Mouse (Mus musculus): ENCODE data around the gene Marveld2.

Gene Marveld2

GRCm38 (mm10) chr13:100601034-100601433 is 15.7 kb downstream of the Marveld2 start:
- no peak for DNase-seq (ENCODE audit: extremely low read depth, low read depth, low spot score)

GRCm38 (mm10) chr13:100600317-100600716 is 16.5 kb downstream of the Marveld2 start:
- DNase-seq (ENCODE audit: extremely low read depth, low read depth, low spot score): no peak

- DNase-seq (ENCODE audit: extremely low read depth, low read depth, low spot score): no peak
These were observed 19.5 kb downstream of the Marveld2 start for GRCm38 (mm10) chr13:100597284-100597683.

GRCm38 (mm10) chr13:100595552-100595885 is 21.3 kb downstream of the Marveld2 start:
- DNase-seq (ENCODE audit: extremely low read depth, low read depth, low spot score): no peak

DNA sequence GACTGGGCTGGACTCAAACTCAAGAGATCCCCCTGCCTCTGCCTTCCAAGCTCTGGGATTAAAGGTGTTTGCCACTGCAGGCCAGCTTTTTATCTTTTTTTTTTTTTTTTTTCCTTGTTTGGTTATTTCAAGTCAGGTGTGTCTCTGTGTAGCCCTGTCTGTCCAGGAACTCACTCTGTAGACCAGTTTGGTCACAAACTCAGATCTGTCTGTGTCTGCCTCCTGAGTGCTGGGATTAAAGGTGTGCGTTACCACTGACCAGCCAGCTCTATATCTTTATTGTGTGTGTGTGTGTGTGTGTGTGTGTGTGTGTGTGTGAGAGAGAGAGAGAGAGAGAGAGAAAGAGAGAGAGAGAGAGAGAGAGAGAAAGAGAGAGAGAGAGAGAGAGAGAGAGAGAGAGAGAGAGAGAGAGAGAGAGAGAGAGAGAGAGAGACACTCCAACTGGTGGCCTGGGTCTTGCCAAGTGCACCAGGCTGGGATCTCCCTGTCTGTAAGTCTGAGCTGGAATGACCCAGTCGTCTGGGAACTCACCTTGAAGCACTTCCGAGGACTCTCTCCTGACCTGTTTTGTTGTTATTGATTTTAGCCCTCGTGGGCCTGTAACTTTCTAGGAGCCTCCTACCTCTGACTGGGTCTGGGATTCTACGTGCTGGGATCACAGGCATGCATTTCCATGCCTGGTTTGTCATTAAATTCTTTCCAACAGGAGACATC is 21.8 kb downstream of the Marveld2 start:
- no peak for DNase-seq (ENCODE audit: extremely low read depth, low read depth, low spot score)

GRCm38 (mm10) chr13:100594041-100594792 is 22.6 kb downstream of the Marveld2 start:
- DNase-seq (ENCODE audit: extremely low read depth, low read depth, low spot score): no peak

DNA sequence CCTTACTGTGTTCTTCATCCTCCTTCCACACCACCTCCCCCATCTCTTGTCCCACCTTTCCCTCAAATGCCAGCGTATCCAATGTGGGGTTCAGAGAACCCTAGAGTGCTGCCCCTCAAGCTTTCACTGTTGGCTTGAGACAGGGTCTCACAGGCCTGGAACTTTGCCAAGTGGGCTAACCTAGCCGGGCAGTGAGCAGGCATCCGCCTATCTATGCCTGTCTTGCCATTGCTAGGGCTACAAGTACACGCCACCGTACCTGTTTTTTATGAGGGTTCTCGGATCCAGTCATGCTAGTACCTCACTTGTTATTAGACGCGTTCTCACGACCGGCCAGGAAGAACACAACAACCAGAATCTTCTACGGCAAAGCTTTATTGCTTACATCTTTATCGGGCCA is 28.1 kb downstream of the Marveld2 start:
- no peak for DNase-seq (ENCODE audit: extremely low read depth, low read depth, low spot score)

DNA sequence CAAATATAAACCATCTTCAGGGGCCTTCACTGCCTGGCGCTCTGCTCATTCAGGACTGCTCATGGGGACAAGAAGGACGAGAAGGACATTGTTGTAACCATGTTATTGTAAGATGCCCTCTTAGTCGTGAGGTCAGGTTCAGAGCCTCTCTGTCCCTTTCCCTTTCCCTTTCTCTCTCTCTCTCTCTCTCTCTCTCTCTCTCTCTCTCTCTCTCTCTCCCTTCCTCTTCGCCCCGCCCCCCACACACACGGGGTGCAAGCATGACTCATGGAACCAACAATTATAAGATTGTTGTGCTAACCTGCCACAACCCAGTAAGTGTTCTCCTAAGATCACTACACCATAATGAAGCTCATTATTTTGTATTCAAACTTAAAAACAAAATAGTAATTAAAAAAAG is 34.6 kb downstream of the Marveld2 start:
- no peak for DNase-seq (ENCODE audit: extremely low read depth, low read depth, low spot score)

- no peak for DNase-seq (ENCODE audit: extremely low read depth, low read depth, low spot score)
These were observed 35.1 kb downstream of the Marveld2 start for GRCm38 (mm10) chr13:100581701-100582100.

DNA sequence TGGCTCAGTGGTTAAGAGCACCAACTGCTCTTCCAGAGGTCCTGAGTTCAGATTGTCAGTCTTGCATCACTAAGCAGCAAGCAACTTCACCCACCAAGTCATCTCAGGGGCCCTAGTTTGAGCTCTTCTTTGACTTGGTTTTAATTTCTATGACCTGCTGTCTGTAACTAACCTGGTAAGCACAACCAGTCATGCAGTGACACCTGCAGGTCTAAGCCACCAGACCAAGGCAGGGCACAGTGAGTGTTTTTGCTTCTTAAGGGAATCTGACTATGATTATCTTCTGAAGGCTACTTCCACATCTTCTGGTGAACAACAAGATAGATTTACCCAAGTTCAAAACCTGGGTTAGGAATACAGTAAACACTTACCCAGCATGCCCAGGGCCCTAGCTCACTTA is 36.8 kb downstream of the Marveld2 start:
- no peak for DNase-seq (ENCODE audit: extremely low read depth, low read depth, low spot score)

DNA sequence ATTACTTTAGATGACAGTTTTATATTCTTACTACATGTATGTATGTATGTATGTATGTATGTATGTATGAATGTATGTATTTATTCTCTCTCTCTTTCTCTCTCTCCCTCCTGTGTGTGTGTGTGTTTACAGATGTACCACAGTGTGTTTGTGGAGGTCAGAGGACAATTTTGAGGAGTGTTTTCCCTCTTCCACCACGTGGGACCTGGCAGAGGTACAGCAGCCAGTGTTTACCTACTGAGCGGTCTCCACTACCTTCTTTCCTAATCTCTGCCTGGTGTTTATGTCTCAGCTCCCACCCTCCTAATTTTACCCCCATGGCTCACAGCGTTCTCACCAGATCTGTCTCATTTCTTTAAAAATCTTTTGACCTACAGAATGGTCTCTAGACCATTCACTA is 37.6 kb downstream of the Marveld2 start:
- no peak for DNase-seq (ENCODE audit: extremely low read depth, low read depth, low spot score)

GRCm38 (mm10) chr13:100575950-100576349 is 40.8 kb downstream of the Marveld2 start:
- DNase-seq (ENCODE audit: extremely low read depth, low read depth, low spot score): no peak

DNA sequence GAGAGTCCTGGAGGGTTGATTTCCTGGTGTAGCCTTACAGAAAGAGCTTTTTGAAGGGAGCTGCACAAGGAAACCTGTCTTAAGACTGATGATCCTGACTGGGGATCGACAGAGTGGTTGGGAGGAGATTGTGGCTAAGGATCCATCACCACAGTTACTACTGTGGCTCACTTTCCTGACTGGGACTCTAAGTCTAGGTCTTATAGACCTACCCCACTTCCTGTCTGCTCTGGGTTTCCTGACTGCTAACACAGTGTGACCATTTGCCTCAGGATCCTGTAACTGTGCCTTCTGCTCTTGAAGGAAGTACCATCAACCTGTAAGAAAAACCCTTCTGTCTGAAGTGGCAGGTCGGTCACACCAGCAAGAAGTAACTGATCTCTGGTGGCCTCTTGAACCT is 46.1 kb downstream of the Marveld2 start:
- no peak for DNase-seq (ENCODE audit: extremely low read depth, low read depth, low spot score)

GRCm38 (mm10) chr13:100568359-100568758 is 48.4 kb downstream of the Marveld2 start:
- no peak for DNase-seq (ENCODE audit: extremely low read depth, low read depth, low spot score)

GRCm38 (mm10) chr13:100559449-100559848 is 57.3 kb downstream of the Marveld2 start:
- no peak for DNase-seq (ENCODE audit: extremely low read depth, low read depth, low spot score)

DNA sequence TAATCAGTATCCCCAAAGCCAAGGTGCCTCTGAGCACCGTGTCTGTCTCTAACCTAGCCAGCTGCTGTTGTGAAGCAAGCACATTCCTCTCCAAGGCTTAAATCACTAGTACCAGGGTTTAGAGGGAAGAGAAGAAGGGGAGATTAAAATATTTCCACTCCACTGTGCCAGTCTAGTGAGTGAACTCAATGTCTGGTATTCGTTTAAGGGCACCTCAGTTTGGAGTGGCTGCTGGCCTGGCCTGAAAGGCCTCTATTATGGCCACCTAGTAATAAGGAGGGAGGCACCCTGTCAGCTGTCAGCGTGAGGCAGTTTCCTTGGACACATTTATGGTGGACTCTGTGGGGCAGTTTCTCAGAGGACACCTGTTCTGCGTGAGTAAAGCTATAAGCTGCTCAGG is 59.8 kb downstream of the Marveld2 start:
- DNase-seq (ENCODE audit: extremely low read depth, low read depth, low spot score): no peak

- DNase-seq (ENCODE audit: extremely low read depth, low read depth, low spot score): no peak
These were observed 63.7 kb downstream of the Marveld2 start for GRCm38 (mm10) chr13:100553042-100553437.

DNA sequence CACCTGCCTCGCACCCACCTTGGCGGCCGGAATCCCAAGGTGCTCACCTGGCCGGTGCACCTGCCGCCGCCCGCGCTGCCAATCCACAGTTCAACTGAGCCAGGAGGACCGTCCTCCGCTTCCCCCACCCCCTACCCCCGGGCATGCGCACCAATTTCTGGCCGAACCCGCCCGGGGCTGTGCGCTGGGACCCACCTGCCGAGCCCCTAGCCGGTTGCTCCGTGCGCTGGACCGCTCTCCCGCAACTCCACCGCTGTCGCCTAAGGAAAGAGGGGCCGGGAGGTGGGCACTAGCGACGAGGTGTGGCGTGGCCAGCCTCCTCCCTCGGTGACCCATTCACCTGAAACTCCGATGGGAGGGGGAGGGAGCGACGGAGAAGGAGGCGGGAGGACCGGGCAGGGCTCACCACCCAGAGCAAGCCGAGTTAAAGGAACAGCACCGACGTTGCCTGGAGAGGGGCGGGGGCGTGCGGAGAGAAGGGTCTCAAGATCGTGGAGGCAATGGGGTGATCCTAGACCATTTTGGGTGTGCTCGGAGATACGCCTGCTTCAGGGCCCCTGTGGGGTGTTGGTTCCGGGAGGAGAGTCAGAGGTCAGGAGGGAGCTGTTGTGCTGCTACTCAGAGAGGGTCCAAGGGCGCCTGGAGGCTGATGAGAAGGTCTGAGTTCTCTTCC is 64.3 kb downstream of the Marveld2 start, which contains the start of gene Ocln:
Gene Ocln, minus strand, starts transcription at position 350 of the 673 bp plus-strand sequence.
- DNase-seq (ENCODE audit: extremely low read depth, low read depth, low spot score): no peak

DNA sequence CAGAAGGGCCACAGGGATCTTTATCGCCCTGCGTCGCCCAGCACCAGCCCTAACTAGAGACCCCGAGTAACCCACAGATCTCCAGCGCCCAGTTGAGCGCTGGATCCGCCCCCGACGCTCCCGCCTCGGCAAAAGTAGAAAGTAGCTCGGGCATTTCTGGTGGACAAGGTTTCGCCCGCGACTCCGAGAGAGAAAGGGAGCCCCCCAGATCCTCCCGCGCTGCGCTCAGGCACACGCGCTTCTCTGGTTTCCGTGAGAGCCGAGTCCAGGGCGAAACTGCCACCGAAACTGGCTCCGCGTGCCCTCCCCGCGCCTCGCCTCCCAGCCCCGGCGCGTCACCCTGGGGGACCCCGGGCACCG is 64.8 kb downstream of the Marveld2 start:
- no peak for DNase-seq (ENCODE audit: extremely low read depth, low read depth, low spot score)

DNA sequence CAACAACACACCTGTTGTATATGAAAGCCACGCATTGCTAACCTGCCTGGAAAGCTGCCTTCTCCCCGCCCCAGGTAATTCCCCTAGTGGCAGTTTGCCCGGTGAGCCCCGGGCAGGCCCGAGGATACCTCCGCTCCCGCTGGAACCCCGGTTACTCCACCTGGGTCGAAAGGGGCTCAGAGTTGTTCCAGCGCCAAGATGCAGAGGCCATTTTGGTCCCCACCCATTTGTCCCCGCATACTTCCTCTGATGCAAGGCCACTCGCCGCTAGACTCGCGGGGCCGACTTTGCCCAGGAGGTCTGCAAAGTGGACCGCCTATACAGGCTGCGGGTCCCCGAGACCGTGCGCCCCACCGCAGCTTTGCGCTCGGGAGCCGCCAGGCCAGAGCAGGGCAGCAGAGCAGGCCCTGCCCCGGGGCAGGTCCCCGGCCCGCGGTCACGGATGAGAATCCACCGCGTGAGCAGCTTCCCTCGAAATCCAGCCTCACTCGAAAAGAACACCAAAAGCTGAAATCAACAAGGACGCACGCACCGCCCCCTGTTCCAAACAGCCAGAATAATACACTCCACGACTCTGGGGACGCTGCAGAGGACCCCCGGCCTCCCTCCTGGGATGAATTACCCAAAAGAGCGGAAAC is 65.3 kb downstream of the Marveld2 start:
- DNase-seq (ENCODE audit: extremely low read depth, low read depth, low spot score): no peak

DNA sequence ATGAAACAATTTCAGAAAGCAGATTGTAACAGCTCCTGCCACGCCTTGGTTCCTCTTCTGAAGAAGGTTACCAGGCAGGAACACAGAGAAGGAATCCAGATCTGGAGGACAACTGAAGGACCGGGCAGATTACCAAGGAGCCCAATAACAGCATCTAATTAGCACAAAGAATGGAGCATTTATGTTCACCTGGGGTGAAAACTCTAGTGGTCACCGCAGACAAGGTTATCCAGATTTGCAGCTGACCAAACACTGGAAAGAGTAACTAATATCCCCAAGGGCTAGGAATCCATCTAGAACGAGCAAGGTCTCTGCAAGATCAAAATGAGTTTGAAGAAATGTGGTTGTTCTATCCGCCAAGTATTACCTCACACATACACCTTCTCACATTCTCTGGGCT is 69.5 kb downstream of the Marveld2 start:
- DNase-seq (ENCODE audit: extremely low read depth, low read depth, low spot score): no peak

All from fat pad, adult 2 months (tissue).